Mouse (Mus musculus) mammary gland, adult 2 months (tissue): ENCODE data around the gene Fpr1. TPM values are rescaled to one million over a fixed set of nuclear protein-coding genes. Genes with fewer than 3 reads are reported as not detected.

Experiments
- polyA plus RNA-seq: library from polyadenylated mRNA; depleted of rRNA; stranded (reverse); fragments of >200 nt; gene quantifications from 2 replicates; pipeline ENCODE4 v1.2.3, GENCODE M21; 2012; ENCODE audit warnings: low replicate concordance; rRNA removed

Fpr1 gene
- polyA plus RNA-seq = 0.19 and 0.27 TPM in 2 replicates

GRCm38 (mm10) chr17:17883840-17884239 lies at the start of gene Fpr1:
TSS of gene Fpr1 (minus strand) at chr17:17883940.

GRCm38 (mm10) chr17:17887774-17888248 lies 4.1 kb upstream of the Fpr1 start, which contains the start of the genes Fpr2 and Fpr3:
TSS of gene Fpr2 (plus strand) at chr17:17887824.
TSS of gene Fpr3 (plus strand) at chr17:17887852.

GRCm38 (mm10) chr17:17855064-17855838 lies 28.5 kb downstream of the Fpr1 start, which contains the start of gene Has1:
TSS of gene Has1 (minus strand) at chr17:17855205.

GRCm38 (mm10) chr17:17826751-17827657 lies 56.7 kb downstream of the Fpr1 start, which contains the start of gene Spaca6:
TSS of gene Spaca6 (plus strand) at chr17:17827158.

Other genes with a start within 250 kb of the Fpr1 start
- 0.06 and 0.07 TPM in 2 replicates for gene Vmn2r90, start 180.2 kb downstream of the Fpr1 start, polyA plus RNA-seq
- gene Spaca6, start 56.8 kb downstream of the Fpr1 start, polyA plus RNA-seq = 37.7 and 64.7 TPM in 2 replicates
- gene Has1, start 28.7 kb downstream of the Fpr1 start, polyA plus RNA-seq = 0.55 and 0.59 TPM in 2 replicates
- 0.16 and 1.5 TPM in 2 replicates for gene Fpr2, start 3.9 kb upstream of the Fpr1 start, polyA plus RNA-seq
- gene Fpr3, start 3.9 kb upstream of the Fpr1 start, polyA plus RNA-seq = not detected in 2 replicates
- gene Fpr-rs4, start 137.8 kb upstream of the Fpr1 start, polyA plus RNA-seq = not detected in 2 replicates
- gene Vmn2r124, start 165.5 kb upstream of the Fpr1 start, polyA plus RNA-seq = not detected in 2 replicates
- not detected in 2 replicates for gene Vmn2r91, start 201.1 kb upstream of the Fpr1 start, polyA plus RNA-seq